Mouse (Mus musculus) heart, adult 9 months (tissue): ENCODE measurements at regions not wholly inside any gene's neighbourhood (a gene's known extent, or its start where the extent isn't known, plus 50 kb on each side); places are given as distances from the start of the nearest gene placed in this dataset.
A peak's percentile ranks its signal among the peaks of the same experiment; 100 is the strongest.

Experiments
- DNase-seq, 2 experiments: peaks; one replicate each; pipeline ENCODE4 v3.0.0; 2022; ENCODE audit warnings: low spot score in 2 of 2

GRCm38 (mm10) chr14:45984135-45984892 is 326.4 kb upstream of the Ddhd1 start:
- no peak for DNase-seq

GRCm38 (mm10) chr14:45992041-45992869 is 334.3 kb upstream of the Ddhd1 start:
- DNase-seq: peak; percentile 62 to 69

GRCm38 (mm10) chr14:45992870-45993135 is 334.9 kb upstream of the Ddhd1 start:
- DNase-seq: peak; percentile 14 to 39

GRCm38 (mm10) chr14:45993669-45994068 is 335.7 kb upstream of the Ddhd1 start:
- DNase-seq: peak; percentile 44 to 66

GRCm38 (mm10) chr14:45996760-45997159 is 338.8 kb upstream of the Ddhd1 start:
- peak in 1 of 2 experiments; percentile 13 for DNase-seq

- DNase-seq: no peak
These were observed 346.1 kb upstream of the Ddhd1 start for GRCm38 (mm10) chr14:46004078-46004477.

GRCm38 (mm10) chr14:46005307-46005706 is 347.4 kb upstream of the Ddhd1 start:
- DNase-seq: no peak

- no peak for DNase-seq
These were observed 355.3 kb upstream of the Ddhd1 start for GRCm38 (mm10) chr14:46013232-46013631.

GRCm38 (mm10) chr14:46014090-46014489 is 356.1 kb upstream of the Ddhd1 start:
- DNase-seq: no peak

GRCm38 (mm10) chr14:46015682-46016400 is 357.9 kb upstream of the Ddhd1 start:
- no peak for DNase-seq

- DNase-seq: no peak
These were observed 358.8 kb upstream of the Ddhd1 start for GRCm38 (mm10) chr14:46016701-46017106.

- DNase-seq: no peak
These were observed 359.3 kb upstream of the Ddhd1 start for GRCm38 (mm10) chr14:46017286-46017685.

GRCm38 (mm10) chr14:46017976-46018375 is 360.0 kb upstream of the Ddhd1 start:
- no peak for DNase-seq

GRCm38 (mm10) chr14:46019240-46020025 is 359.8 kb upstream of the Gm15217 start:
- DNase-seq: no peak

GRCm38 (mm10) chr14:46034301-46034700 is 344.9 kb upstream of the Gm15217 start:
- no peak for DNase-seq

- peak in 1 of 2 experiments; percentile 2 for DNase-seq
These were observed 318.4 kb upstream of the Gm15217 start for GRCm38 (mm10) chr14:46060622-46061381.

GRCm38 (mm10) chr14:46067102-46067801 is 312.0 kb upstream of the Gm15217 start:
- peak; percentile 44 to 56 for DNase-seq

GRCm38 (mm10) chr14:46071244-46071643 is 308.0 kb upstream of the Gm15217 start:
- DNase-seq: no peak

GRCm38 (mm10) chr14:46076738-46077137 is 302.5 kb upstream of the Gm15217 start:
- no peak for DNase-seq

GRCm38 (mm10) chr14:46077406-46078131 is 301.6 kb upstream of the Gm15217 start:
- no peak for DNase-seq
